Mouse (Mus musculus): Measurements from ENCODE around the gene Gm10277. TPM values are rescaled to one million over a fixed set of nuclear protein-coding genes. Genes with fewer than 3 reads are reported as not detected.

The Gm10277 gene
- polyA plus RNA-seq, 1 experiment from 2014 or later: 0.84 TPM

- no peaks in the 10 kb centered on the region for H3K36me3 ChIP-seq (ENCODE audit: control insufficient read depth, insufficient read depth, low read length)
- H3K9ac ChIP-seq (ENCODE audit: low read length): peak overlapping the region; percentile 62
- H3K4me2 ChIP-seq (ENCODE audit: low read length): peak overlapping the region; percentile 37; the same call in 1 of the 2 replicates
- no peaks in the 10 kb centered on the region for H3K9me3 ChIP-seq (ENCODE audit: control insufficient read depth, low read length)
- H3K27me3 ChIP-seq (ENCODE audit: control insufficient read depth, insufficient read depth, low read length): no peaks in the 10 kb centered on the region
- no peak overlapping the region for H3K4me3 ChIP-seq (ENCODE audit: control insufficient read depth in 1 of 2, insufficient read depth in 1 of 2, low read depth in 1 of 2, low read length in 2 of 2)
- H3K27ac ChIP-seq (replicated peaks in 1 of 2; ENCODE audit: control insufficient read depth in 1 of 2, insufficient read depth in 1 of 2, low read depth in 2 of 2, low read length in 2 of 2): peak overlapping the region; percentile 81 to 89
- peaks cover 37 to 53% of the 10 kb centered on the region in 2 experiments for H3K4me1 ChIP-seq (ENCODE audit: control insufficient read depth in 2 of 2, insufficient read depth in 2 of 2, low read length in 2 of 2)
- no peak for ATAC-seq (ENCODE audit: insufficient number of reproducible peaks, insufficient read depth, low FRiP score, low read depth)
- WGBS: 16% methylated on average over 9 of the region's 9 CpGs
Observed at GRCm38 (mm10) chr11:77790286-77790685, 2.7 kb upstream of the Gm10277 start.

- H3K27me3 ChIP-seq (ENCODE audit: control insufficient read depth, insufficient read depth, low read length): no peaks in the 10 kb centered on the region
- H3K9ac ChIP-seq (ENCODE audit: low read length): no peak overlapping the region
- ATAC-seq (ENCODE audit: insufficient number of reproducible peaks, insufficient read depth, low FRiP score, low read depth): no peak
- no peaks in the 10 kb centered on the region for H3K36me3 ChIP-seq (ENCODE audit: control insufficient read depth, insufficient read depth, low read length)
- H3K4me2 ChIP-seq (ENCODE audit: low read length): no peak overlapping the region
- no peak overlapping the region for H3K4me3 ChIP-seq (ENCODE audit: control insufficient read depth in 1 of 2, insufficient read depth in 1 of 2, low read depth in 1 of 2, low read length in 2 of 2)
- no peak overlapping the region for H3K27ac ChIP-seq (replicated peaks in 1 of 2; ENCODE audit: control insufficient read depth in 1 of 2, insufficient read depth in 1 of 2, low read depth in 2 of 2, low read length in 2 of 2)
- no peaks in the 10 kb centered on the region for H3K9me3 ChIP-seq (ENCODE audit: control insufficient read depth, low read length)
- WGBS: 92% methylated on average over 5 of the region's 5 CpGs
- peaks cover 45 to 60% of the 10 kb centered on the region in 2 experiments for H3K4me1 ChIP-seq (ENCODE audit: control insufficient read depth in 2 of 2, insufficient read depth in 2 of 2, low read length in 2 of 2)
Observed at GRCm38 (mm10) chr11:77789512-77789911, 2.0 kb upstream of the Gm10277 start.

GRCm38 (mm10) chr11:77785768-77786561, 1.6 kb downstream of the Gm10277 start:
- Histone ChIP-seq H3K27ac (replicated peaks in 1 of 2; ENCODE audit: control insufficient read depth in 1 of 2, insufficient read depth in 1 of 2, low read depth in 2 of 2, low read length in 2 of 2) (peak overlapping the region; percentile 95 to 96), H3K9me3 (ENCODE audit: control insufficient read depth, low read length) (no peaks in the 10 kb centered on the region), H3K27me3 (ENCODE audit: control insufficient read depth, insufficient read depth, low read length) (no peaks in the 10 kb centered on the region), H3K4me2 (ENCODE audit: low read length) (peak overlapping the region; percentile 39), H3K9ac (ENCODE audit: low read length) (peak overlapping the region; percentile 65), H3K4me1 (ENCODE audit: control insufficient read depth in 2 of 2, insufficient read depth in 2 of 2, low read length in 2 of 2) (peaks cover 56 to 59% of the 10 kb centered on the region in 2 experiments), H3K36me3 (ENCODE audit: control insufficient read depth, insufficient read depth, low read length) (no peaks in the 10 kb centered on the region), H3K4me3 (ENCODE audit: control insufficient read depth in 1 of 2, insufficient read depth in 1 of 2, low read depth in 1 of 2, low read length in 2 of 2) (no peak overlapping the region)
- WGBS: 15% methylated on average over 7 of the region's 7 CpGs
- ATAC-seq (ENCODE audit: insufficient number of reproducible peaks, insufficient read depth, low FRiP score, low read depth): peak; percentile 18; the same call in 1 of the 2 replicates

GRCm38 (mm10) chr11:77785396-77785767, 2.2 kb downstream of the Gm10277 start:
- no peaks in the 10 kb centered on the region for H3K27me3 ChIP-seq (ENCODE audit: control insufficient read depth, insufficient read depth, low read length)
- H3K9ac ChIP-seq (ENCODE audit: low read length): peak overlapping the region; percentile 65
- no peaks in the 10 kb centered on the region for H3K36me3 ChIP-seq (ENCODE audit: control insufficient read depth, insufficient read depth, low read length)
- peak; percentile 54 for ATAC-seq (ENCODE audit: insufficient number of reproducible peaks, insufficient read depth, low FRiP score, low read depth)
- 2% methylated on average over 5 of the region's 5 CpGs for WGBS
- no peak overlapping the region for H3K4me3 ChIP-seq (ENCODE audit: control insufficient read depth in 1 of 2, insufficient read depth in 1 of 2, low read depth in 1 of 2, low read length in 2 of 2)
- peaks cover 54 to 55% of the 10 kb centered on the region in 2 experiments for H3K4me1 ChIP-seq (ENCODE audit: control insufficient read depth in 2 of 2, insufficient read depth in 2 of 2, low read length in 2 of 2)
- peak overlapping the region; percentile 39 for H3K4me2 ChIP-seq (ENCODE audit: low read length)
- peak overlapping the region; percentile 95 to 96 for H3K27ac ChIP-seq (replicated peaks in 1 of 2; ENCODE audit: control insufficient read depth in 1 of 2, insufficient read depth in 1 of 2, low read depth in 2 of 2, low read length in 2 of 2)
- no peaks in the 10 kb centered on the region for H3K9me3 ChIP-seq (ENCODE audit: control insufficient read depth, low read length)

GRCm38 (mm10) chr11:77784894-77785293, 2.7 kb downstream of the Gm10277 start:
- Histone ChIP-seq H3K9ac (ENCODE audit: low read length) (no peak overlapping the region), H3K36me3 (ENCODE audit: control insufficient read depth, insufficient read depth, low read length) (no peaks in the 10 kb centered on the region), H3K9me3 (ENCODE audit: control insufficient read depth, low read length) (no peaks in the 10 kb centered on the region), H3K4me2 (ENCODE audit: low read length) (peak overlapping the region; percentile 39), H3K27me3 (ENCODE audit: control insufficient read depth, insufficient read depth, low read length) (no peaks in the 10 kb centered on the region), H3K27ac (replicated peaks in 1 of 2; ENCODE audit: control insufficient read depth in 1 of 2, insufficient read depth in 1 of 2, low read depth in 2 of 2, low read length in 2 of 2) (peak overlapping the region; percentile 95 to 96), H3K4me3 (ENCODE audit: control insufficient read depth in 1 of 2, insufficient read depth in 1 of 2, low read depth in 1 of 2, low read length in 2 of 2) (no peak overlapping the region), H3K4me1 (ENCODE audit: control insufficient read depth in 2 of 2, insufficient read depth in 2 of 2, low read length in 2 of 2) (peaks cover 49 to 52% of the 10 kb centered on the region in 2 experiments)
- no peak for ATAC-seq (ENCODE audit: insufficient number of reproducible peaks, insufficient read depth, low FRiP score, low read depth)
- 28% methylated on average over 9 of the region's 9 CpGs for WGBS

- Histone ChIP-seq H3K4me1 (ENCODE audit: control insufficient read depth in 2 of 2, insufficient read depth in 2 of 2, low read length in 2 of 2) (peaks cover 48 to 50% of the 10 kb centered on the region in 2 experiments), H3K4me2 (ENCODE audit: low read length) (peak overlapping the region; percentile 39; the same call in 1 of the 2 replicates), H3K9ac (ENCODE audit: low read length) (peak overlapping the region; percentile 28; the same call in 1 of the 2 replicates), H3K36me3 (ENCODE audit: control insufficient read depth, insufficient read depth, low read length) (no peaks in the 10 kb centered on the region), H3K27me3 (ENCODE audit: control insufficient read depth, insufficient read depth, low read length) (no peaks in the 10 kb centered on the region), H3K4me3 (ENCODE audit: control insufficient read depth in 1 of 2, insufficient read depth in 1 of 2, low read depth in 1 of 2, low read length in 2 of 2) (no peak overlapping the region), H3K27ac (replicated peaks in 1 of 2; ENCODE audit: control insufficient read depth in 1 of 2, insufficient read depth in 1 of 2, low read depth in 2 of 2, low read length in 2 of 2) (peak overlapping the region; percentile 19 to 96; a peak in 3 of 4 replicates), H3K9me3 (ENCODE audit: control insufficient read depth, low read length) (no peaks in the 10 kb centered on the region)
- no peak for ATAC-seq (ENCODE audit: insufficient number of reproducible peaks, insufficient read depth, low FRiP score, low read depth)
- WGBS: 33% methylated on average over 18 of the region's 18 CpGs
Observed at GRCm38 (mm10) chr11:77783747-77784646, 3.5 kb downstream of the Gm10277 start.

GRCm38 (mm10) chr11:77783211-77783746, 4.3 kb downstream of the Gm10277 start:
- peaks cover 2% of the 10 kb centered on the region for H3K36me3 ChIP-seq (ENCODE audit: control insufficient read depth, insufficient read depth, low read length)
- no peaks in the 10 kb centered on the region for H3K9me3 ChIP-seq (ENCODE audit: control insufficient read depth, low read length)
- 68% methylated on average over 10 of the region's 10 CpGs for WGBS
- 0 out of 2 replicates have a peak overlapping the region, but pooled peaks have one; percentile 39 for H3K4me2 ChIP-seq (ENCODE audit: low read length)
- no peaks in the 10 kb centered on the region for H3K27me3 ChIP-seq (ENCODE audit: control insufficient read depth, insufficient read depth, low read length)
- peak overlapping the region; percentile 28; the same call in 1 of the 2 replicates for H3K9ac ChIP-seq (ENCODE audit: low read length)
- H3K4me1 ChIP-seq (ENCODE audit: control insufficient read depth in 2 of 2, insufficient read depth in 2 of 2, low read length in 2 of 2): peaks cover 50 to 52% of the 10 kb centered on the region in 2 experiments
- ATAC-seq (ENCODE audit: insufficient number of reproducible peaks, insufficient read depth, low FRiP score, low read depth): no peak
- H3K4me3 ChIP-seq (ENCODE audit: control insufficient read depth in 1 of 2, insufficient read depth in 1 of 2, low read depth in 1 of 2, low read length in 2 of 2): no peak overlapping the region
- H3K27ac ChIP-seq (replicated peaks in 1 of 2; ENCODE audit: control insufficient read depth in 1 of 2, insufficient read depth in 1 of 2, low read depth in 2 of 2, low read length in 2 of 2): peak overlapping the region; percentile 19 to 96; a peak in 3 of 4 replicates
